Mouse (Mus musculus) midbrain, embryonic 11.5 days (tissue): ENCODE results near the gene Pex7. TPM values are rescaled to one million over a fixed set of nuclear protein-coding genes. Genes with fewer than 3 reads are reported as not detected.
A peak's percentile ranks its signal among the peaks of the same experiment; 100 is the strongest.

Source experiments
- ATAC-seq: fragments of 200-750 bp; cut with Nextera tagmentation; 2 replicates; pipeline ENCODE4 v1.8.0; 2017; ENCODE audit warnings: moderate TSS enrichment, moderate library complexity; ENCODE audit not compliant: low FRiP score
- DNase-seq: peaks from one replicate; pipeline ENCODE4 v3.0.0; 2015; ENCODE audit warnings: low spot score; ENCODE audit errors: missing footprints
- H3K27ac ChIP-seq: fragments of 300-500 bp; sonication (generic); 2 replicates; pipeline ENCODE4 v1.5.1; 2014; ENCODE audit warnings: low read depth, low read length
- H3K27me3 ChIP-seq: fragments of 300-500 bp; sonication (generic); 2 replicates; pipeline ENCODE4 v1.6.1; 2014; ENCODE audit warnings: mild to moderate bottlenecking, low read length, moderate library complexity, mixed read lengths; ENCODE audit not compliant: control insufficient read depth, insufficient read depth
- H3K36me3 ChIP-seq: fragments of 300-500 bp; sonication (generic); 2 replicates; pipeline ENCODE4 v1.6.1; 2014; ENCODE audit warnings: mild to moderate bottlenecking, low read length, moderate library complexity, mixed read lengths; ENCODE audit not compliant: control insufficient read depth, insufficient read depth
- H3K4me1 ChIP-seq: fragments of 300-500 bp; sonication (generic); 2 replicates; pipeline ENCODE4 v1.6.1; 2014; ENCODE audit warnings: low read length; ENCODE audit not compliant: control insufficient read depth, insufficient read depth
- H3K4me2 ChIP-seq: fragments of 300-500 bp; sonication (generic); 2 replicates; pipeline ENCODE4 v1.6.1; 2014; ENCODE audit warnings: mild to moderate bottlenecking, moderate library complexity
- H3K4me3 ChIP-seq: fragments of 300-500 bp; sonication (generic); 2 replicates; pipeline ENCODE4 v1.5.1; 2014; ENCODE audit warnings: low read depth, low read length
- H3K9ac ChIP-seq: fragments of 300-500 bp; sonication (generic); 2 replicates; pipeline ENCODE4 v1.6.1; 2014; ENCODE audit warnings: low read length
- H3K9me3 ChIP-seq: fragments of 300-500 bp; sonication (generic); 2 replicates; pipeline ENCODE4 v1.6.1; 2016; ENCODE audit warnings: low read length; ENCODE audit not compliant: control insufficient read depth
- WGBS: fragments of 180-500 bp; shearing (Covaris S2); extraction: QIAGEN DNeasy Blood & Tissue Kit; methylation state at CpG from one replicate; pipeline ENCODE4 v1.1.7; 2014; 5-methylcytosine and 5-hydroxymethylcytosine counted together
- polyA plus RNA-seq: library from polyadenylated mRNA; unstranded; fragments of >200 nt; fragmentation: Nextera tagmentation; extraction: Ambion mirVana; gene quantifications from 2 replicates; pipeline ENCODE4 v1.2.1, GENCODE M21; 2014

The Pex7 gene
- polyA plus RNA-seq, 1 experiment from 2014 or later: 33.6 TPM

DNA sequence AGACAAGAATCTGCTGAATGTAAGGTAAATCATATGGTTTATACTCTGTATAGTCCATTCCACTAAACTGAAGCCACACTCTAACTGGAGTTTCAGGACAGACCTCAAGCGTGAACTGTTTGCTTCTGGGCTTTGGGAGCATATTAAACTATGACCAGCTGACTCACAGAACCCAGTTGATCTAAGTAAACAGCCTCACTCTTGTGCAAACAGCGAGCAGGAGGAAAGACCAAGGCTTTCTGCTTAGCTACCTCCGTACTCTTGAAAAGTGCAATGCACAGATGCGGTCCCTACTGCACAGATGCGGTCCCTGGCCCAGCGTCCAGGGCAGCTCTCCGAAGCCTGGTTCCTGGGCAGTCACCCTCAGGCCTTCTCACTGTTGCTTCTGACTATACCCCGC lies 30.2 kb downstream of the Pex7 start:
- Histone ChIP-seq H3K27me3 (no peaks in the 10 kb centered on the region), H3K36me3 (no peaks in the 10 kb centered on the region), H3K27ac (no peak overlapping the region), H3K9me3 (no peaks in the 10 kb centered on the region), H3K4me3 (no peak overlapping the region), H3K4me2 (no peak overlapping the region), H3K4me1 (peaks cover 2% of the 10 kb centered on the region; the same call in 1 of the 2 replicates), H3K9ac (no peak overlapping the region)
- DNase-seq: peak; percentile 35
- 82% methylated on average over 8 of the region's 8 CpGs for WGBS
- ATAC-seq: peak; percentile 67; the same call in 1 of the 2 replicates

DNA sequence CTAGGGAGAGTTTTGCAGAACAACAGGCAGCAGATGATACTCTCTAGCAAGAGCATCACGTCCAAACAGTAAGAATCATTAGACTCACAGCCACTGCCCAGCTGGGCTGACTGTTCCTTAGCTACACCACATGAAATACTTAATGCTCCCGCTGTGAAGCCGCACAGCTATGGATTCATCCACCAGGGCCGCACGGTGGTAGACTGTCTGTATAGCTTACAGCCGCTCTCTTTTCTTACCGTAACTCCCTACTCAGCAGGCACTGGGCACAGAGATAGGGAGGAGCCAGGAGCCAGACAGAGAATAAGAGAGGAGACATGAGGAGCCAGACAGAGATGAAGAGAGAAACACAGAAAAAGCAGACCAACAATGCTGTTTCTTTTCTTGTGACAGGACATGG lies 30.8 kb downstream of the Pex7 start:
- Histone ChIP-seq H3K4me2 (no peak overlapping the region), H3K27me3 (no peaks in the 10 kb centered on the region), H3K4me3 (no peak overlapping the region), H3K27ac (no peak overlapping the region; the same call in 1 of the 2 replicates), H3K9me3 (no peaks in the 10 kb centered on the region), H3K9ac (no peak overlapping the region), H3K36me3 (no peaks in the 10 kb centered on the region), H3K4me1 (peaks cover 2% of the 10 kb centered on the region; the same call in 1 of the 2 replicates)
- 63% methylated on average over 7 of the region's 7 CpGs for WGBS
- DNase-seq (no peak), ATAC-seq (no peak; the same call in 1 of the 2 replicates)

DNA sequence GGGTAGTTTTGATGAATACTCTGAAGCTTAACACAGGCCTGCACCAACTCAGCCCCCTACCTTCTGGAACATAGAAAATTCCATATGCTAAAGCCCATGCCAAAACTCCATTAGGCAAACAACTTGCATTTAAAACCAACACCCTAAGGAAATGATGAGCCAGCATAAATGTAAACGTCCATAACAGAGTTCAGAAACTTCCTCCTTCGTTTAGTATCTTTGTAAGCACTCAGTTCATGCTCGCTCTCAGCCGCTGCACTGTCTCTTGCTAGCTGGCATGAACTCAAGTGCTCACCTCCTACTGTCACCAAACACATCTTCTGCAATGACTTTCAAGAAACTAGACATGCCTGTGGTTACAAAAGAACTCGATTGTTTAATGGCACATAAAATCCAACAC lies 32.1 kb downstream of the Pex7 start:
- Histone ChIP-seq H3K9ac (no peak overlapping the region), H3K4me1 (peaks cover 2% of the 10 kb centered on the region; the same call in 1 of the 2 replicates)
- no peak for ATAC-seq

DNA sequence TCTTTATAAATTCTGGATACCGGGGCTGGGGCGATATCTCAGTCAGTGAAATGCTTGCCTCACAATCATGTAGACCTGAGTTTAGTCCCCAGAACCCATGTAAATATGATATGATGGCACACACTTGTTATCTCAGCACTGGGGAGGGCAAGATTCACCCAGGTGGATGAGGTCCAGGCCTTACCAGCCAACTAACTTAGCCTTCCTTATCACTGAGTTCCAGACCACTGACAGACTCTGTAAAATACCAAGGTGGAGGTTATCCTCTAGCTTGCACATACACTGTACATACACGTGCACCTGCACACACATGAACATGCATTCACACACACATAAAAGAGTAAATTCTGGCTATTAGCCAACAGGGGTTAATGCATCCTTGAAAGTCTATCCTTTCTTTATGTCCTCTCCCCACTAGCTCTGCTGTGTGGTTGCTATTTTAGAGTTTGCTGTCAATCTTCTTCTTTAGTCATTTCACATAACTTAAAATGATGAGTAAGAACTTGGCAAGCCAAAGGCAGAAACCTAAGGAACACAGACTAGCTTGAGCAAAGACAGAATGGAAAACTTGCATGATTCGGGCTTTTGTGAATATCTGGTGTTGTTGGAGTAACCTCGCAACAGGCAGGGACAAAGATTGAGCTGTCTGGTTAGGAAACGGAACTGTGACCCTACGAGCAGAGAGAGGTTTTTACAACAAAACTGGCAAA lies 51.7 kb downstream of the Pex7 start:
- WGBS: 89% methylated on average over 7 of the region's 7 CpGs
- no peak overlapping the region for H3K4me3 ChIP-seq
- ATAC-seq: no peak

More for the DNA sequence above, 32.1 kb downstream of the Pex7 start:
- Histone ChIP-seq H3K36me3 (no peaks in the 10 kb centered on the region), H3K9me3 (no peaks in the 10 kb centered on the region), H3K27me3 (no peaks in the 10 kb centered on the region), H3K27ac (no peak overlapping the region), H3K4me2 (no peak overlapping the region), H3K4me3 (no peak overlapping the region)
- DNase-seq: peak; percentile 54
- 85% methylated on average over 5 of the region's 5 CpGs for WGBS

DNA sequence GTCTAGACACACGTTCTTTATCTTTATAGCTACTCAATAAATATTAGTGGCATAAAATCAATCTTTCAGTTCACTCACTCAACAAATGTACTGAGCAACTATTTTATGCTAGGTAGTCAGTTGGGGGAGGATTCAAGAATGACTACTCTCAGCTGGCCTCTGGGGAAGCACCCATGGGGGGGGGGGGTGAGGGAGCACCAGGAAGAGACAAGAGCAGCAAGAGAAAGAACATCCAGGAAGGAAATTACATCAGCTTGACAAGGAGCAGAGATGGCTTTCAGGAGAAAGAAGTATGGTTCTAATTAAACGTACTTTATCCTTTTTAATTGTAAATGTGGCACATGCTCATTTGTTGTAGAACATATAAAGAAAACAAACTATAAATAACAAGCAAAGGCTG lies 53.9 kb downstream of the Pex7 start:
- H3K9ac ChIP-seq: no peak overlapping the region
- no peaks in the 10 kb centered on the region for H3K9me3 ChIP-seq
- H3K4me3 ChIP-seq: no peak overlapping the region
- H3K27me3 ChIP-seq: peaks cover 46% of the 10 kb centered on the region
- WGBS: 67% methylated on average over 2 of the region's 2 CpGs
- peaks cover 22% of the 10 kb centered on the region for H3K4me1 ChIP-seq
- no peak for ATAC-seq
- no peak for DNase-seq
- no peaks in the 10 kb centered on the region for H3K36me3 ChIP-seq
- H3K27ac ChIP-seq: no peak overlapping the region
- no peak overlapping the region for H3K4me2 ChIP-seq

More for the DNA sequence above, 51.7 kb downstream of the Pex7 start:
- no peak overlapping the region for H3K4me2 ChIP-seq
- DNase-seq: no peak
- no peak overlapping the region for H3K27ac ChIP-seq
- no peaks in the 10 kb centered on the region for H3K36me3 ChIP-seq
- peaks cover 7% of the 10 kb centered on the region for H3K4me1 ChIP-seq
- H3K9me3 ChIP-seq: no peaks in the 10 kb centered on the region
- H3K27me3 ChIP-seq: peaks cover 25% of the 10 kb centered on the region
- no peak overlapping the region for H3K9ac ChIP-seq

DNA sequence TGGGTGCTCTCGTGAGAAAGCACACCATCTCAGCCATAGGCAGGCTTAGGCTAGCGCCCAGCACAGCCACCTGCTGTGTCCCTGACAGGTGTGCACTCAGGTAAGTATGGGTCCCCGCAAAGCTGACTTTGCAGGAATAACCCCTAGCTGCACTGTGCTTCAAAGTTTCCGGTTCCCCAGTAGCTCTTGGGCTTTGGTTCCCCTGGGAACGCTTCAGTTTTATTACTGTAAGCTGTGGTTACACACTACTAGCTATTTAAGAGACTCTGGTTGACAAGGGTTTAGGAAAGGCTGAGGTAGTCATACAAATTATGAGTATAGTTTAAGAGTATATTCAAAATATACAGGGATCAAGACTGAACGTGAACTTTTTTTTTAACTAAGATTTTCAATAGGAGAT lies 54.7 kb downstream of the Pex7 start:
- peaks cover 49% of the 10 kb centered on the region for H3K27me3 ChIP-seq
- no peak for ATAC-seq
- WGBS: 37% methylated on average over 6 of the region's 6 CpGs

DNA sequence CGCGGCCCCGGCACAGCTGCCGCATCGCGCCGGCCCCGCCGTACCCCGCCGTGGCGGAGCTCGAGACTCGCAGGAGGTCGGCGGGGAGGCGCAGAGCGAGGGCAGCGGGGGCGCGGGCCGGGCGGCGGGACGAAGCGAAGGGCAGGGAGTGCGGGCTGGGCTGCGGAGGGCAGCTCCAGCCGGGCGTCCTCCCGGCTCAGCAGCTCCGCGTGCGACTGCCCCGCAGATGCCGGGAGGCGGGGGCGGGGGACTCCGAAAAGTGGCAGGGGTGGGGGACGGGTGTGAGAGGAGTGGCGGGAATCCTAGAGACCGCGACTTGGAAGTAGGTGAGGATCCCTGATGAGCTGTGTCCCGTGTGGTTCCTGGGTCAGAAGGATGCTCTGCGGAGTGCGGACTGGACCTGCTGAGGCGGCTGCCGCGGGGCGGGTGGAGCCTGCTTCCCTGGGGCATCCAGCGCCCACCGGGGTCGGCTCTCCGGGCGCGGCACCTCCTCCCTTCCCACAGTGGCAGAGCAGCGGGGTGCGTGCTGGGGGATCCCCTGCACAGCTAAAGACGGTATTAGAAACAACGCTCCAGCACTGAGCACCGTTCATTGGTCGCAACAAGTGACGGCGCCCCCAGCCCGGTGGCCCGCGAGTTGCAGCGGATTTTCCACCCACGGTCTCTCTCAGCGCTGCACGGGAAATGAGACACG lies 56.3 kb downstream of the Pex7 start, which contains the start of gene Slc35d3:
Gene Slc35d3, minus strand, starts transcription at position 462 of the 694 bp plus-strand sequence.
- under 1% methylated on average over 69 of the region's 72 CpGs for WGBS
- H3K27me3 ChIP-seq: peaks cover 49% of the 10 kb centered on the region
- H3K27ac ChIP-seq: no peak within 1 kb of the TSS
- ATAC-seq (peak; percentile 71), DNase-seq (peak; percentile 94)
- no peaks in the 10 kb centered on the region for H3K36me3 ChIP-seq
- peak within 1 kb of the TSS; percentile 60 for H3K4me3 ChIP-seq
- H3K4me2 ChIP-seq: peak within 1 kb of the TSS; percentile 100
- H3K9me3 ChIP-seq: no peaks in the 10 kb centered on the region
- H3K4me1 ChIP-seq: peaks cover 22% of the 10 kb centered on the region
- peak within 1 kb of the TSS; percentile 57 for H3K9ac ChIP-seq

More for the DNA sequence above, 54.7 kb downstream of the Pex7 start:
- H3K9me3 ChIP-seq: no peaks in the 10 kb centered on the region
- no peak overlapping the region for H3K9ac ChIP-seq
- no peak overlapping the region for H3K4me2 ChIP-seq
- no peak for DNase-seq
- H3K36me3 ChIP-seq: no peaks in the 10 kb centered on the region
- no peak overlapping the region for H3K27ac ChIP-seq
- H3K4me3 ChIP-seq: no peak overlapping the region
- H3K4me1 ChIP-seq: peaks cover 22% of the 10 kb centered on the region

DNA sequence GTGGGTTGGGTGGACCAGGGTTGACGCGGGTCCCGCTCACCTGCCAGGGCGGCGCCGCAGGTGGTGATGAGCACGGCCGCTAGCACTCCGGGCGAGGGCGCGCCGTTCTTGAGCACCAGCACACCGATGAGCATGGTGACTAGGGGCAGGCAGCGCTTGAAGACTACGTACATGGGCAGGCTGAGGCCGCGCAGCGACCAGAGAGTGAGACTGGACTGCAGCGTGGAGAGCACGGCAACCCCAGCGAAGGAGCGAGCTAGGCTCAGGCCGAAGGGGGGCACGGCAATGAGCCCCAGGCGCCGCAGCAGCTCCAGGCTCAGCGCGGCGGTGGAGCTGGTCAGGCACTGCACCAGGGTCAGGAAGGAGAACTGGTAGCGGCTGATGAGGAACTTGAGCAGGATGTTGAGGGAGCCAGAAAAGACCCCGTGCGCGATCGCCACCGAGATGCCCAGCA lies 56.9 kb downstream of the Pex7 start:
- H3K36me3 ChIP-seq: no peaks in the 10 kb centered on the region
- peak; percentile 67 for ATAC-seq
- H3K27me3 ChIP-seq: peaks cover 49% of the 10 kb centered on the region
- no peaks in the 10 kb centered on the region for H3K9me3 ChIP-seq
- no peak overlapping the region for H3K27ac ChIP-seq
- peak overlapping the region; percentile 60 for H3K4me3 ChIP-seq
- peak overlapping the region; percentile 57 for H3K9ac ChIP-seq
- peak overlapping the region; percentile 100 for H3K4me2 ChIP-seq
- under 1% methylated on average over 36 of the region's 36 CpGs for WGBS
- peaks cover 22% of the 10 kb centered on the region for H3K4me1 ChIP-seq
- DNase-seq: peak; percentile 95
